Mouse (Mus musculus): ENCODE results near the gene Dvl1.

The Dvl1 gene

DNA sequence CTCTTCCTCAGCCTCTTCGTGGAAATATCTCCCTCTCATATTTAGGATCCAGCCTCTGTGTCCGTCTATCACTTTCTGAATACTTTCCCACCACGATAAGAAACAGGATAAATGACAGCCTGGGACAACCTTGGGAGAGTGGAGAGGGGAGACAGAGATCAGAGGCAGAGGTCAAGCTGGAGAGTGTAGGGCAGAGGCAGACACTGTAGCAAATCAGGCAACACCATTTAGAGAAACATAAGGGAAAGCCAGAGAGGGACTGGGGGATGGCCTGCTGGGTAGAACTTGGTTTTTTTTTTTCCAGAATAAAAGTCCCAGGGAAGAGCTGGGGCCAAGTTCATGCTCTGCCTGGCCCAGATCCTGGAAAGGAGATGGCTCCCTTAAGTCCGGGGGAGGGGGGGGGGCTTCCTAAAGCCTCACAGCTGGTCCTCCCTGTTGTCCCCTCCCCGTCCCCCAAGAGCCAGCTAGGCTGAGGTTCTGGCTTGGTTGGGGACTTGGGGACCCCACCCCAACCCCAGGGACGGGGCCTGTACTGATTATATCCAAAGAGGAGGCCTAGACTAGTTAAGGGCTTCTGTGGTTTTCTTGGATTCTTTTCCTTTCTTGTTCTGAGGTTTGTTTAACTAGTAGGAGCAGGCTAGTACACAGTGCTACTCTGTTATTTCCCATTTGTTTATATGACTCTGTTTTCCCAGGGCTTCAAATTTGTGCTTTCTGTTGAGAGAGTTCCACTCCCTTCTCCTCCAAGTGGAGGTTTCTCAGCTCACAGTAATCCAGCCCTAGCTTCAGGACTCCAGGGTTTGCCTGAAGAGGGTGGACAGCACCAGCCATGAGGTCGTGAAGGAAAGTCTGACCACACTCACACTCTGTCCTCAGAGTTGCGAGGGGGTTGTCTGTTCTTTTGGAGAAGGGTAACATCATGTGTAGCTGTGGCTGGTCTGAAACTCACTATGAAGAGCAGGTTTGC, 8.7 kb upstream of the Dvl1 start:
- in situ Hi-C loops (cut with MboI; ENCODE audit: low pct_unique_long_range_greater_than_20kb in 1 of 2, low sequenced_read_pairs in 2 of 2, unreplicated experiment in 1 of 2), result no loop called here

DNA sequence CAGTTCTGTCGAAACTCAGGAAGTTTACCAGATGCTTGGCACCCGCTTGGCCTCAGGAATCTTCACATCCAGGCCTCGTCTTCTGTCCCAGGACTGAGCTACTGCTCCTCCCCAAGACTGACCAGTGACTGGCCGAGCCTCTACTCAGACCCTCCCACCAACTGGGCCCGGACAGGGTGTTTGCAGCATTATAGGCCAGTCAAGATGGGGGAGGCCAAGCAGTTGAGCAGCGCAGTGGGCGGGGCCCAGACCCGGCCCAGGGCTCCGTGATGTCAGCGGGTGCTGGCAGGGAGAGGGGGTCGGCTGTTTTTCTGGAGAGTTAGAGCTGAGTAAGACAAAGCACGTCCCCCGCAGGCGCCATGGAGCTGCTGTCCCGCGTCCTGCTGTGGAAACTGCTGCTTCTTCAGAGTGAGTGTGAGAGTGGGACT, 7.7 kb upstream of the Dvl1 start, which contains the start of gene Mxra8:
Gene Mxra8, plus strand, starts transcription at position 198 of the 428 bp plus-strand sequence.
- in situ Hi-C loops (cut with MboI; ENCODE audit: low pct_unique_long_range_greater_than_20kb in 1 of 2, low sequenced_read_pairs in 2 of 2, unreplicated experiment in 1 of 2), result no loop called here

DNA sequence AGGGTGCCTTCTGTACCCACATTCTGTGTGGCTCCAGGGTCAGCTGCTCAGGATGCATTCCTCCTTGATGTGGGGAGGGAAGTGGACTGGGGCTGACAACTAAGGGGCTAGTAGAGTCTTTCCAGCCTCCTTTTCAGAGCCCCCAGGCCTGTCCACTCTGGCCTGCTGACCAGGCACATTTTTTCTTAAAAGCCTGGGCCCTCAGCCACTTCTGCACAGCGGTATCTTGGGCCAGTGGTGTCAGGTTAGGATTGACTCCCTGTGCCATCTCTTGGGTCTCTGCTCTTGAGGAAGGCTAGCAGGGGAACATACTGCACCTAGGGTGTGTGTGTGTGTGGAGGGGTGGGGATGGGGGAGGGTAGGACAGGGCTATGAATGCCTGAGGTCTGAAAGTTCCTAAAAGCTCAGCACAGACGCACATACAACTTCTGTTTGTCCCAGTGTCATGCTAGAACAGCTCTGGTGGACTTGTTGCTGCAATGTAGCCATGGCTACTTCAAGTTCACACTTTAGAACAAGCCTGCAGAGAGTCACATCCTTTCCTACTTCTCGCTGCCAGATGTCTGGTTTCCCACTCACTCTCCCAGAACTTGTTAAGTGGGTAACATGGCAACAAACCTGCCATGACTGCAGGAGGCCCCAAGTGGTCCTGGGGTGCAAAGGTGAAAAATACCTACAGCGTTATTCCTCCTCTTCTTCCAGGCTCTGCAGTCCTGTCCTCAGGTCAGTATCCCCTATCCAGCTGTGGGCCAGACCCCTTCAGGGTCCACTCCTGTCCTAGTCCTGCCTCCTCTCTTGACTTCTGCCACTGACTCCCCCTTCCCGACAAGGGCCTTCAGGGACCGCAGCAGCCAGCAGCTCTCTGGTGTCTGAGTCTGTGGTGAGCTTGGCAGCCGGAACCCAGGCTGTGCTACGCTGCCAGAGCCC, 6.9 kb upstream of the Dvl1 start:
- in situ Hi-C loops (cut with MboI; ENCODE audit: low pct_unique_long_range_greater_than_20kb in 1 of 2, low sequenced_read_pairs in 2 of 2, unreplicated experiment in 1 of 2), result no loop called here

DNA sequence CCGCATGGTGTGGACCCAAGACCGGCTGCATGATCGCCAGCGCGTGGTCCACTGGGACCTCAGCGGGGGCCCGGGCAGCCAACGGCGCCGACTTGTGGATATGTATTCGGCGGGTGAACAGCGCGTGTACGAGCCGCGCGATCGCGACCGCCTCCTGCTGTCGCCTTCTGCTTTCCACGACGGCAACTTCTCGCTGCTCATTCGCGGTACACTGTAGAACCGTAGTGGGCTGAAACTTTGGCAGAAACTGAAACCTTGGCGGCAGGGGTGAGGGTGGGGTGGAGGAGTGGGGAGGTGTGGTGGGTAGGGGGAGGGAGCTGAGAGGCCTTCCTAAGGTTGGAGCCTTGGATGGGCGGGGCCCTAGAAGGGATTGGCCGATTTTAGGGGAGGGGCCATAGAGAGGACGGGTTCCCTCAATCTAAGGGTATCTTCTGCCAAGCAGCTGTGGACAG, 6.2 kb upstream of the Dvl1 start:
- in situ Hi-C loops (cut with MboI; ENCODE audit: low pct_unique_long_range_greater_than_20kb in 1 of 2, low sequenced_read_pairs in 2 of 2, unreplicated experiment in 1 of 2), result no loop called here

DNA sequence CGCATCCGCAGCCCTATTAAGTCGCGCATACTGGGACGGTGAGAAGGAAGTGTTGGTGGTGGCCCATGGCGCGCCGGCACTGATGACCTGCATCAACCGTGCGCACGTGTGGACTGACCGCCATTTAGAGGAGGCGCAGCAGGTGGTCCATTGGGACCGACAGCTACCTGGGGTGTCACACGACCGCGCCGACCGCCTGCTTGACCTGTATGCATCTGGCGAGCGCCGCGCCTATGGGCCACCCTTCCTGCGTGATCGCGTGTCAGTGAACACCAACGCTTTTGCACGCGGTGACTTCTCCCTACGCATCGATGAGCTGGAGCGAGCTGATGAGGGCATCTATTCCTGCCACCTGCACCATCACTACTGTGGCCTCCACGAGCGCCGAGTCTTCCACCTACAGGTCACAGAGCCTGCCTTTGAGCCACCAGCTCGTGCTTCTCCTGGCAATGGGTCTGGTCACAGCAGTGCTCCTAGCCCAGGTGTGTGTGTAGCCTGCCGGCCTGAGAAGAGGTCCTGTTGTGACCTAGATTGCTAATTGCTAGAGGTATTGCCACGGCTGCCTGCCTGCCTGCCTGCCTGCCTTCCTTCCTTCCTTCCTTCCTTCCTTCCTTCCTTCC, 5.4 kb upstream of the Dvl1 start:
- in situ Hi-C loops (cut with MboI; ENCODE audit: low pct_unique_long_range_greater_than_20kb in 1 of 2, low sequenced_read_pairs in 2 of 2, unreplicated experiment in 1 of 2), result no loop called here

DNA sequence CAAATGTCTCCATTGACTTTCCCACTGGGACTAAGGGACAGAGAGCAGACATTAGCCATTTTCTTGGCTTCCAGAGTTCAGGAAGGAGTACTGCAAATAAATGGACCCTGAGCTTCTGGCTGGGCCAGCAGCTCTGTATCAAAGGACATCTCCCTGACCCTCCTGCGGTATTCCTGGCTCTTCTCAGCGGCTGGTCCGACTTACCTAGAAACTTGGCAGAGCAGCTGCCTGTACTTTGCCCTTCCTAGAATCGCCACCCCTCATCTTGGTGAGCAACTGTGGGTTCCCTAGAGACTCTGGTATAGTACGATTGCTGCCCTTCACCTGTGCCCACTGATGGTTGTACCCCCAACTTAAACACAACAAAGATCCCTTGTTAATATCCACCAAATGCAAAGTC, 4.0 kb upstream of the Dvl1 start:
- in situ Hi-C loops (cut with MboI; ENCODE audit: low pct_unique_long_range_greater_than_20kb in 1 of 2, low sequenced_read_pairs in 2 of 2, unreplicated experiment in 1 of 2), result no loop called here

DNA sequence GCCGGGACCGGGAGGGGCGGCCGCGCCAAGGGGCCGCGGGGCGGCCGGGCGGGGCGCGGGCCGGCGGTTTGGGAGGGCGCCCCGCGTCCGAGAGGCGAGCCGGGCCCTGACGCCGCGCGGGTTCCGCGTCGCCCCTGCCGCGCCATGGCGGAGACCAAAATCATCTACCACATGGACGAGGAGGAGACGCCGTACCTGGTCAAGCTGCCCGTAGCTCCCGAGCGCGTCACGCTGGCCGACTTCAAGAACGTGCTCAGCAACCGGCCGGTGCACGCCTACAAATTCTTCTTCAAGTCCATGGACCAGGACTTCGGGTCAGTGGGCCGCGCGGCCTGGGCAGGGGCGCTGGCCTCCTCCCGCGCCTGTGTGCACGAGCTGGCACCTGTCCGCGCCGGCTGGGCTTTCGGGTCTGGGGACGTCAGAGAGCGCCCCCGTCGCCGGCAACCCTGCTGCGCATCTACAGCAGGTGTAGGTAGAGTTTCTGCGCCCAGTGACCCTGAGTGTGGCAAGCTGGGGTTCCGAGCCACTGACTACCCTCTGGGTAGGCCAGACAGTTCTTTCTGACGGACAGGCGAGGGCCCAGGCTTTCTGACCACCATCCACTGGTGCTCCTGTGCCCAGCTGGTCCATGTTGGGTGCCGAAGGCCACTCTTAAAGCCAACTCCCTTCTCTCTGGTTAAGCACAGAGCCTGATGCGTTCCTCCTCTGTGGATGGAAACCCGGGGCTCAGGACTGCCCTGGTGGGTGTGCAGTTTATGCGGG, 570 bp downstream of the Dvl1 start:
- in situ Hi-C loops (cut with MboI; ENCODE audit: low pct_unique_long_range_greater_than_20kb in 1 of 2, low sequenced_read_pairs in 2 of 2, unreplicated experiment in 1 of 2), result no loop called here

DNA sequence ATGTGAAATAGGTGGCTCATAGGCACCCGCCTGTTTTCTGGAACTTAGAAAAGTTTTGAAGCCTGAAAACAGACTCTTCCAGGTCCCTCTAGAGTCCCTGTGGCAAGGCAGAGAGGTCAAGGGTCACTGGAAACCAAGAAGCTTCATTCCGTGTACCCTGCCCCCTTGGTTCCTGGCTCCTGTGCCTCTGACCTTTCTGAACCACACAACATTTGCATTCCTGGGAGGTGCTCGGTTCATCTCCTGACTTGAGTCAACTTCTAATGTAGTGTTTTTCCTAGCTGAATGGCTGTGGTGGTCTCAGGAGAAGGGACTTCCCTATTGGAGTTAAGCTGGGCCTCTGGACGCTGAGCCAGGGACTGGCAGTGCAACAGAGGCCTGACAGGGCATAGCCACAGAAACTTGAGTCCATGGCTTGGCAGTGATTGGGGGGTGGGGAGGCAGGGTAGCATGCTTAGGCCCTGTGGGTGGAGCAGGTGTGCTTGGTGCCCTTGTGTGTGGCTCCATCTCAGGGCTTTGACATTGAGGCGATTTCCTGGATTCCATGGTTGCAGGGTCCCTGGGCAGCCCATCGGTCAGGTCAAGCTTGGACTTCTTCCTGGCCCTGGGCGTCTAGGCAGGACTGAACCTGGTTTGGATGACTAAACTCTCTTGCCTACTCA, 1.4 kb downstream of the Dvl1 start:
- in situ Hi-C loops (cut with MboI; ENCODE audit: low pct_unique_long_range_greater_than_20kb in 1 of 2, low sequenced_read_pairs in 2 of 2, unreplicated experiment in 1 of 2), result no loop called here

DNA sequence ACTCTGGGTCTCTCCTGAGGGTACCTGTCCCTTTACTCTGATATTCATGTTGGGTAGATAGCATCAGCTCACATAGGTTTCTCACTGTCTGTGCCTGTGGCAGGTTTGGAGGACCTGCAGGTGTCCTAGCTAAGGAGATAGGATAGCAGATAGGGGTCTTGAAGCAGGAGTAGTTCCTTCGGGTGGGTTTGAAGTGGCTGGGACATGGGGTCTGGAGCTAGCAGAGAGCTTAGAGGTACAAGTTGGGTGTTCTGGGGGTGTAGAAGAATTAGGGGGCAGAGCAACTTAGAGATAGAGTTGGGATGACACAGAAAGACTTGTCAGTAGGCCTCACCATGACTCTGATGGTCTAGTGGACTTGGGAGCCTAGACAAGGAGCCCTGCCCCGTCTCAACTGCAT, 2.2 kb downstream of the Dvl1 start:
- in situ Hi-C loops (cut with MboI; ENCODE audit: low pct_unique_long_range_greater_than_20kb in 1 of 2, low sequenced_read_pairs in 2 of 2, unreplicated experiment in 1 of 2), result no loop called here

DNA sequence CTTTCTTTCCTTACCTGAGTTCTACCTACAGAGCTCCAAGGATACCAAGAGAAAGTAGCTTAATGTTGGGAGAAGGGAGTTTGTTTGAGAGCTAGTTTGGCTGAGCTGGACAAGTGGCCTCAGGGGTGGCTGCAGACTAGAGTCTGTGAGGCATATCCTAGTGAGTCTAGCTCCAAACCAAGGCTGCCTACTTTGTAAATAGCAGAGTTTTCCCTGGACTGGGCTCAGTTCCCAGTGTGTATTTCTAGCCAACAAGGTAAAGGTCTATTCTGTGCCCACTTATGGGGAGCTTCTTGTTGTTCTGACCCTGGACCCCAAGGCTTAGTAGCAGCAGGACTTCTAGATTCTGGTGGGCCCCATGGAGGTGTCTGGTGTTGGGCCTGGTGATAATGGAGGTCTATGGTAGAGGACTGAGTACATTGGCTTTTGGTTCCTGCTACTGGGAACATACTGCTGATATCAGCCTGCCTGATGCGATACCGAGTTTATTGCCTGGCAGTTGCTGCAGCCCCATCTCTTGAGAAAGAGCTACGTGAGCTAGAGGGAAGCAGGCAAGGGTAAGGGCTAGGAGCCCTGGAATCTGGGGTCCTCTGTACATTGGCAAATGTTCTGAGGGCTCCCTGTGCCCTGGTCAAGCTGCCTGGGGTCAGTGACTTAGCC, 2.7 kb downstream of the Dvl1 start:
- in situ Hi-C loops (cut with MboI; ENCODE audit: low pct_unique_long_range_greater_than_20kb in 1 of 2, low sequenced_read_pairs in 2 of 2, unreplicated experiment in 1 of 2), result no loop called here

DNA sequence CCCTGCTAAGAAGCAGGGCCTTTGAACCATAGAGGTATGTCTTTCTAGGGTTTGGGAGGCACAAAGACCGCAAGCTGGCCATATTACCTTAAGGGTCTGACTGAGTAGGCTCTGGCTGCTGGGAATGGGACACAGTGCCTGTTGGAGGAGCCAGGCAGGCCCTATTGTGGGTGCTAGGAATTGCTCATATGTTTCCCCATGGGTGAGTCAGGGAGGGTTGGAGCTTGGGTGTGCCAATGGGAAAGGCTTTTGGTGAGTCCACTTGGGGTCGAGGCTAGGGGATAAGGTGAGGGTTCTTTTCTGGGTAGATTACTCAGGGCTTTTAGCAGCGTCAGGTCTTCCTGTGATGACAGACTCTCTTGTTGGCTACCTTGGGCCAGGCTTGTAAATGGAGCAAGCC, 4.2 kb downstream of the Dvl1 start:
- in situ Hi-C loops (cut with MboI; ENCODE audit: low pct_unique_long_range_greater_than_20kb in 1 of 2, low sequenced_read_pairs in 2 of 2, unreplicated experiment in 1 of 2), result no loop called here

DNA sequence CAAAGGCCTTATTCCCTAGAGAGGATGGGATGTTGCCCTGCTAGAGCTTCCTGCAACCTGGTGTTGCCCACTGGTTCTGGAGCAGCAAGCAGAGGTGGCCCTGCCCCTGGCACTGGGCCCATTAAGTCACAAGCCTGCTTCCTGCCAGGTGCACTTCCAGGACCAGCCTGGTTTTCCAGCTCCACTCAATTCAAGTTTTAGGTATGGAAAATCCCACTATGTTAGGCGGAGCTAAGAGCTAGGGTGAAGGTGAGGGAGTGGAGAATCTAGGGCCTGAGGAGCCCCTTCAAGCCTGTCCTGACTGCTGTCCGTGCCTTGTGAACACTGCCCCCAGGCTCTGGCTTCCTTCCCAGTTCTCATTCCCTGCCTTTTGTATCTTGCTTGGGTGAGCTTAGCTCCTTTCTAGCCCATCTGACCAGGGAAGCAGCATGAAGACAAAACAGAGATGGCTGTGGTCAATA, 4.8 kb downstream of the Dvl1 start:
- in situ Hi-C loops (cut with MboI; ENCODE audit: low pct_unique_long_range_greater_than_20kb in 1 of 2, low sequenced_read_pairs in 2 of 2, unreplicated experiment in 1 of 2), result no loop called here

DNA sequence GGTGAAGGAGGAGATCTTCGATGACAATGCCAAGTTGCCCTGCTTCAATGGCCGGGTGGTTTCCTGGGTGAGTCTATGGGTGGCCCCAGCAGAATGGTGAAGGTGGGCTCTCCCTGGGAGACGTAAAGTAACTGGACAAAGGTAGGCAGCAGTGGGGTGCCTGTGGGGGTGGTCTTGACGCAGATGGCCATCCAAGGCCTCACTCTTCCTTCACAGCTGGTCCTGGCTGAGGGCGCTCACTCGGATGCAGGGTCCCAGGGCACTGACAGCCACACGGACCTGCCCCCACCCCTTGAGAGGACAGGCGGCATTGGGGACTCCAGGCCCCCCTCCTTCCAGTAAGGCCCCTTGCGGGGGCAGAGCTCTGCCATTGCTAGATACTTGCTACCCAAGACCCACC, 6.2 kb downstream of the Dvl1 start:
- in situ Hi-C loops (cut with MboI; ENCODE audit: low pct_unique_long_range_greater_than_20kb in 1 of 2, low sequenced_read_pairs in 2 of 2, unreplicated experiment in 1 of 2), result no loop called here

DNA sequence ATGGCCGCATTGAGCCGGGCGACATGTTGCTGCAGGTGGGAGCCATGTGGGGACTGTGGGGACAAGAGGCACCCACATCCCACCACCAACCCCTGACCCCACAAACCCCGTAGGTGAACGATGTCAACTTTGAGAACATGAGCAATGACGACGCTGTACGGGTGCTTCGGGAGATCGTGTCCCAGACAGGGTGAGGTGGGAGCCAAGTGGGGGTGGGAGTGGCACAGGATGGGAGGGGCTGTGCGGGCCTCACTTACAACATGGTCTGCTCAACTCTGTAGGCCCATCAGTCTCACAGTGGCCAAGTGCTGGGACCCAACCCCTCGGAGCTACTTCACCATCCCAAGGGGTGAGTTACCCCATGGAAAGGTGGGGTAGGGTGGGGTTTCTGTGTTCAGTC, 7.8 kb downstream of the Dvl1 start:
- in situ Hi-C loops (cut with MboI; ENCODE audit: low pct_unique_long_range_greater_than_20kb in 1 of 2, low sequenced_read_pairs in 2 of 2, unreplicated experiment in 1 of 2), result no loop called here

DNA sequence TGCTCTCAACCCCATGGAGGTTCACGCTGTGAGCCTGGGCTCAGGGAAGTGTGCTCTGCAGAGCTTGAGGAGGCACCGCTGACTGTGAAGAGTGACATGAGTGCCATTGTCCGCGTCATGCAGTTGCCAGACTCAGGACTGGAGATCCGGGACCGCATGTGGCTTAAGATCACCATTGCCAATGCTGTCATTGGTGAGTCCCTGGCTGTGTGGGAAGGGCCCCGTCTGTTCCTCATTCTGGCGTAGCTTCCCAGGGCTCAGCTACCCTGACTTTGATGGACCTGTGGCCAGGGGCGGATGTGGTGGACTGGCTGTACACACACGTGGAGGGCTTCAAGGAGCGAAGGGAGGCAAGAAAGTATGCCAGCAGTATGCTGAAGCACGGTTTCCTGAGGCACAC, 8.9 kb downstream of the Dvl1 start:
- in situ Hi-C loops (cut with MboI; ENCODE audit: low pct_unique_long_range_greater_than_20kb in 1 of 2, low sequenced_read_pairs in 2 of 2, unreplicated experiment in 1 of 2), result no loop called here

DNA sequence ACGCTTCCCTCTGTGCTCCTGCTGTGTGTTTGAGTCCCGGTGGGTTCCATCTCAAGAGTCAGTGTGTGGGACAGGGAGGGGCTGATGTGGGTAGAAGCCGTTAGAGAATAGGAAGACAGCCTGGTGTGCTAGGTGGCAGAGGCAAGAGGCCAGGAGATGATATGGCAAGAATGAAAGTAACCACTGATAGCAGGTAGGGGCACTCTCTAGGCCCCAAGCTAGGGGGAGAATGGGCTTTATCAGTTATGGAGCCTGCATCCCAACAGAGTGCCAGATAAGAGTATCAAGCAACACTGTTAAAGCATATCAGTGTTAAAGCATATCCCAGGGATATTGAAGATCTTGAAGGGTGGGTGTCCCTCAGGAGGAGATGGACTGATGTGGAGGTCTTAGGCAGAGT, 9.7 kb downstream of the Dvl1 start:
- in situ Hi-C loops (cut with MboI; ENCODE audit: low pct_unique_long_range_greater_than_20kb in 1 of 2, low sequenced_read_pairs in 2 of 2, unreplicated experiment in 1 of 2), result no loop called here

DNA sequence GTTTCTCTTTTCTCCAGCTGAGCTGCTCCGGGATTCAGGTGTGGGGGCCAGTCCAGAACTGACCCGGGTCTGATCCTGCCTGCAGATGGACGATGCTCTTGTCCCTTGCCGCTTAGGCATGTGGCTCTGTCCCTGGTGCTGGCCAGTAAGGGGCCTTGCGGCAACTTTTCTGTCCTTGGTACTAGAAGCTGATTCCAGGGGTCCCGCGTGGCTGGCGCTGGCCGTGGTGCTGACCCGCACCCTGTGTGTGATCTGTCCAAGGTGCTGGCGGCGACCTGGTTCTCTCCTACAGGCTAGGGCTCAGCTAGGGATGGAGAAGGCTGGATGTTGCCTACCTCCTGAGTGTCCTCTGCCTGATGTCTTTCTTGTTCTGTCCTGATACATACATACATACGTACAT, 12.1 kb downstream of the Dvl1 start:
- in situ Hi-C loops (cut with MboI; ENCODE audit: low pct_unique_long_range_greater_than_20kb in 1 of 2, low sequenced_read_pairs in 2 of 2, unreplicated experiment in 1 of 2), result no loop called here

Measured in mouse embryonic stem cell (cell line).